Mouse (Mus musculus) colon, adult 2 months (tissue): ENCODE measurements around the gene Cacna2d4. TPM values are rescaled to one million over a fixed set of nuclear protein-coding genes. Genes with fewer than 3 reads are reported as not detected.

ENCODE experiments used
- polyA plus RNA-seq: library from polyadenylated mRNA; depleted of rRNA; stranded (reverse); fragments of >200 nt; gene quantifications from 2 replicates; pipeline ENCODE4 v1.2.3, GENCODE M21; 2012; rRNA removed

Gene Cacna2d4
- 0.16 and 0.21 TPM in 2 replicates for polyA plus RNA-seq

GRCm38 (mm10) chr6:119236241-119236640, at the start of gene Cacna2d4:
Cacna2d4 (plus strand) TSS chr6:119236526.

GRCm38 (mm10) chr6:119196382-119197305, 39.7 kb upstream of the Cacna2d4 start, which contains the start of gene Cacna1c:
Cacna1c (minus strand) TSS chr6:119196418.

GRCm38 (mm10) chr6:119330506-119330905, 94.2 kb downstream of the Cacna2d4 start, which contains the start of gene Lrtm2:
Lrtm2 (minus strand) TSS chr6:119330766.

Other genes starting within 250 kb of the Cacna2d4 start
- 27.1 and 29.9 TPM in 2 replicates for gene Dcp1b, start 61.3 kb upstream of the Cacna2d4 start, polyA plus RNA-seq
- 5.2 and 5.6 TPM in 2 replicates for gene Cacna1c, start 40.1 kb upstream of the Cacna2d4 start, polyA plus RNA-seq
- 0.09 and 0.17 TPM in 2 replicates for gene Lrtm2, start 94.2 kb downstream of the Cacna2d4 start, polyA plus RNA-seq
- 62.2 and 62.5 TPM in 2 replicates for gene Adipor2, start 181.2 kb downstream of the Cacna2d4 start, polyA plus RNA-seq
- gene Fbxl14, start 243.1 kb downstream of the Cacna2d4 start, polyA plus RNA-seq, result 86.2 and 106 TPM in 2 replicates